Mouse (Mus musculus) liver (tissue): ENCODE data around the gene Cyp2b10.
"Not testable (repeated sequence)": the region's sequence is repeated elsewhere in the genome, so short reads cannot be mapped to it uniquely, and the experiment has no call there.

Source experiments
- DNase-seq: peaks from one replicate; pipeline ENCODE4 v3.0.0-alpha.2; 2020; ENCODE audit warnings: mixed read lengths

Cyp2b10 gene

GRCm38 (mm10) chr7:25897411-25897810, at the start of gene Cyp2b10:
TSS of gene Cyp2b10 (plus strand) at chr7:25897620.
- no peak for DNase-seq

- peak; percentile 85 for DNase-seq
These were observed 49.5 kb upstream of the Cyp2b10 start for GRCm38 (mm10) chr7:25847722-25848443.

GRCm38 (mm10) chr7:25848444-25848812, 49.0 kb upstream of the Cyp2b10 start:
- DNase-seq: no peak

GRCm38 (mm10) chr7:25855082-25855481, 42.3 kb upstream of the Cyp2b10 start:
- peak; percentile 59 for DNase-seq

DNA sequence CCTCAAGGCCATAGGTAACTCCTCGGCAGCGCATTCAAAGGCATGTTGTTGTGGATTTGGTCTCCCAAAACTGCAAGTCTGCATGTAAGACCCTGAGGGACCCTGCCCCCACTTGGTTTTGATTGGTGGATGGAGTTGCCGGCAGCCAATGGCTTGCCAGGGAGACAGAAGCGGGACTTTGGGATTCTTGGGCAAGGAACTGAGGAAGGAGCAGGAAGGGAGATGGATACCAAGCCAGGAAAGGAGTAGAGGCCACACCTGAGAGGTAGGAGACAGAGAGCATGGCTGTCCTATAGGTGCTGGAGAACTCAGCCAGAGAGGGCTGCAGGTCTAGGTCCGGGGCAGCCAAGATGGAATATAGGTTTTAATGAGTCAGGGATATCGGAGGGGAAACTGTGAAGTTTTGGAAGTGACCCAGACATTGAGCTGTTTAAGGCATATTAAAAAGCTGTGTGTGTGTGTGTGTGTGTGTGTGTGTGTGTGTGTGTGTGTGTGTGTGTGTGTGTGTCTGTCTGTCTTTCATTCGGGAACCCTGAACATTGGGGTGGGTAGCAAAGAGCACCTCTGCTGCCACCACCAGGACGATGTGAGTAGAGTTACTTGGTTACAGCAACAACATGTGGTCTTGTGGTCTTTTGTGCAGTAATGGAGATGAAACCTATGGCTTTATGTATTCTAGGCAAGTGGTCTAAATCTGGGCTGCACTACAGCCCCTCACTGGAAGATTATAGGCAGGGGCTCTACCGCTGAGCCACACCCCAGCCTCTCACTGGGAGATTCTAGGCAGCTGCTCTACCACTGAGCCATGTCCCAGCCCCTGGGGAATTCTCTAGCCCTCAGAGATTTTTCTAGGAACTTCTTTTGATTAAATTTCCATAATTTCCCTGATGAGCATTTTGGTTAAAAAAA, 37.2 kb upstream of the Cyp2b10 start:
- no peak for DNase-seq

GRCm38 (mm10) chr7:25862365-25862764, 35.1 kb upstream of the Cyp2b10 start:
- no peak for DNase-seq

- DNase-seq: no peak
These were observed 33.7 kb upstream of the Cyp2b10 start for GRCm38 (mm10) chr7:25863756-25864155.

- no peak for DNase-seq
These were observed 32.6 kb upstream of the Cyp2b10 start for GRCm38 (mm10) chr7:25864861-25865260.

DNA sequence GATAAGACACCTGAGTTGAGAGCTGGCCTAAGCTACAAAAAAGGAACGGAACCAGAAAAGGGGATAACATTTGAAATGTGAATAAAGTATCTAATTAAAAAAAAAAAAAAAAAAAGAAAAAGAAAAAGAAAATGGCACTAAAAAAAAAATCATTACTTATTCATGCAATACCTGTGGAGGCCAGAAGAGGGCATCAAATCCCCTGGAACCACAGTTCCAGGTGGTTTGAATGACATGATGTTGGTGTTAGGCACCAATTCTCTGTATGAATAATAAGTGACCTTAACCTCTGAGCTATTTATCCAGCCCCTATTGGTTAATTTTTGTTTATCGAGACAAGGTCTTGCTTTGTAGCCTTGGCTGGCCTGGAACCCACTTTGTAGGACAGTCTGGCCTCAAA, 27.6 kb upstream of the Cyp2b10 start:
- no peak for DNase-seq

DNA sequence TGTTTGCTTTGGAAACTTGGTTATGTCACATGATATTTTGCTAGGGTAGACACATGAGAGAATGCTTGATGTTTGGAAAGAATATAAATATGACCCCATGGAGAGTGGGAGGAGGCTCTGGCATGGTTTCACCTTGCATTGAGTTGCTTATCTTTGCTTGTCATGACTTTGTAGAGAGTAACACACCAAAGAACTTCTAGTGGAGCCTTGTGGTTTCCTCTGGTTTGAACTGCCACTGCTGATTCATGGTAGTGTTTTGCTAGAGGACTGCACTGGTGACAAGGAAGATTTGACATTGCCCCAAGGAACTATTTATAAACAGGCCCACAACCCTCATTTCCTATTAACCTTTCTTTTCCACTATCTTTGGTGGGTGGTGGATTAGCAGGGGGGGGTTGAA, 24.8 kb upstream of the Cyp2b10 start:
- no peak for DNase-seq

GRCm38 (mm10) chr7:25878735-25879134, 18.7 kb upstream of the Cyp2b10 start:
- DNase-seq: no peak

- DNase-seq: not testable (repeated sequence)
These were observed 16.7 kb upstream of the Cyp2b10 start for GRCm38 (mm10) chr7:25880721-25881120.

DNA sequence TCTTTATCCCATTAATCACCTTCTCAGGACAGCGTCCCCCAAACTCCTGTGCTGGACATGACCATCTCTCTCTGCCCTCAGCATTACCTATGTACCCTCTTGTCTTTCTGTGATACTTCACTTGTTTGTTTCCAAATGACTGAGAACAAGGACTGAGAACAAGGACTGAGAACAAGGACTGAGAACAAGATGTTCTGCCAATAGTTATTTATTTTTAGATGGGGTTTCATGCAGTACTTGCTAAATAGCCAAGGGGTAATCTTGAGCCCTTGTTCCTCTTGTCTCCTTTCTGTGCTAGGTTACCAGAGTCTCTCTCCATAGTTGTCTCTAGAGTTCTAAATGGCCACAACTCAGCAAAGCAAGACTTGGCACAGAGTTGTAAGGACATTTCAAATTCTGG, 13.1 kb upstream of the Cyp2b10 start:
- no peak for DNase-seq

- no peak for DNase-seq
These were observed 9.7 kb upstream of the Cyp2b10 start for GRCm38 (mm10) chr7:25887758-25888157.

DNA sequence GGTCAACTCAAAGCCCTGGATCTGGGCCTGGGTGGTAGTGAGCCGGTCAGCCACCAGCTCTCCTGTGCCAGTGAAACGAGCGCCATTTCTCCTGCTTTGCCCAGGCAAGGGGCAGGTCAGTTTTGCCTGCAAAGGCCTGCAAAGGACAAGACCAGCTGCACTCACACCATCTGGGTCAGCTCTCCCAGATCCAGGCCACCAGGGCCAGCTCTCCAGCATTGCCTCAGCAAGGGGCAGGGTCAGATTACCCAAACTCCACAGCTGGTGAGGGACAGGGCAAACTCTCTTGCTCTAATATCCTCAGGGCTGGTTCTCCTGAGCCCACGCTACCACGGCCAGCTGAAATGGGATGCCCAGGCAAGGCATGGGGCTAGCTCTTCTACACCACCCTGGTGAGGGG, 4.3 kb upstream of the Cyp2b10 start:
- DNase-seq: no peak

- no peak for DNase-seq
These were observed 2.3 kb upstream of the Cyp2b10 start for GRCm38 (mm10) chr7:25895162-25895561.

DNA sequence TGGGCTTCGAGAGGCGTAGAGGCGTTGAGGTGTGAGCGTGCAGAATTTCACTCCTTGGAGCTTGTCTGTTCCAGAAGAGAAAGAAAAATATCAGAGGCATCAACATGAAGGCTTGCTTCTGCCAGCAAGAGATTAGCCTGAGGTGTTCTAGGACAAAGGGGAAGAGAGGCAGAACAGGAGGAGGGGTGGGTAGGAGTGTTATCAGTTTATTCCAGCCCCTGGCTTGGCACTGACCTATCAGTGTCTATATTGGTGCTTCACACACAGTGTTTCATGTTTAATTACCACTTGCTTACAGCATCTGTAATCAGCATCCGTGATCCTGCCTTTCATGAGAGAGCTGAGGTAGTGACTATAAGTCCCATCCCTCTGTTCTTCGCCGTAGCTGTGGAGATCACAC, 644 bp downstream of the Cyp2b10 start:
- DNase-seq: no peak

- DNase-seq: no peak
These were observed 4.8 kb downstream of the Cyp2b10 start for GRCm38 (mm10) chr7:25902061-25902690.

GRCm38 (mm10) chr7:25903156-25903555, 5.7 kb downstream of the Cyp2b10 start:
- no peak for DNase-seq

GRCm38 (mm10) chr7:25904066-25904465, 6.6 kb downstream of the Cyp2b10 start:
- peak; percentile 39 for DNase-seq

GRCm38 (mm10) chr7:25904489-25904888, 7.1 kb downstream of the Cyp2b10 start:
- DNase-seq: no peak

DNA sequence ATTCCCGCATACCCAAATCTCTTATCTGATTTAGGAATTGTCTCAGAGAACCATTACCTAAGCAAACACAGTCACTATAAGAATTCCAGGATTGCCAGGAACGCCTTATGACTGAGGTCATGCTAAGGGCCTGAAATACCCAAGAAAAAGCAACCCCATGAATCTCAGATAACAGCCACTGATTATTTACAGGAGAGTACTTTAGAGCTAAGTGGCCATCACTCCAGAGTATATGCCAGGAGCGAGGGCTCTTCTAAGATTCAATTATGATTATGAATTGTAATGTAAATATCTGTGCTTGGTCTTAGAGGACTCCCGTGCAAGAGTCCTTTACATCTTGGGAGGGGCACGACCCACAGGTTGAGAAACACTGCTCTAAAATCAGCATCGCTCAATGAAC, 10.0 kb downstream of the Cyp2b10 start:
- DNase-seq: no peak

GRCm38 (mm10) chr7:25910046-25910445, 12.6 kb downstream of the Cyp2b10 start:
- DNase-seq: no peak

GRCm38 (mm10) chr7:25916116-25916515, 18.7 kb downstream of the Cyp2b10 start:
- no peak for DNase-seq
